Mouse (Mus musculus): Measurements from ENCODE around the gene Gm14403.
"Not testable (repeated sequence)": the region's sequence is repeated elsewhere in the genome, so short reads cannot be mapped to it uniquely, and the experiment has no call there.

Gene Gm14403

GRCm38 (mm10) chr2:177498067-177498466 lies at the start of gene Gm14403:
Gm14403 (plus strand) TSS chr2:177498215.
- not testable (repeated sequence) for DNase-seq

DNA sequence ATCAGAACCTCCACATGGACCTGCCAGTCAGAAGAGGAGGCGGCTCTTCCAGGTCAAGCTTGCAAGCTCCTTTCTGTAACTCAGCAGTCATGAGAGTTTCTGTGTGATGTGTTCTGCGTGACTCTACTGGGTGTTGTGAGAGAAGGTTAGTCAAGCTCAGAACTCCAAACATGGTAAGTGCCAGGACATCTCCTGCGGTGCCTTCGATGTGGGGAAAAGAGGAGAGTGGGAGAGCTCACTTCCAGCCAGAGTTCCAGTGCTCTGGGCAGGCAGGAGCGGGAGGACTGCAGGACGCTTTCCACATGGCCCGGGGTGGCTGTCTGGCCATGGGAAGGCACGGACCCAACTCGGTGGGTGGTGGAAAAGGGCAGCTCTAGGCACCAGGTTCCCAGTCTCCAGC lies 33.3 kb upstream of the Gm14403 start, which contains the start of gene Zfp970:
Gene Zfp970, plus strand, starts transcription at position 58 of the 400 bp plus-strand sequence.
- DNase-seq = not testable (repeated sequence)

DNA sequence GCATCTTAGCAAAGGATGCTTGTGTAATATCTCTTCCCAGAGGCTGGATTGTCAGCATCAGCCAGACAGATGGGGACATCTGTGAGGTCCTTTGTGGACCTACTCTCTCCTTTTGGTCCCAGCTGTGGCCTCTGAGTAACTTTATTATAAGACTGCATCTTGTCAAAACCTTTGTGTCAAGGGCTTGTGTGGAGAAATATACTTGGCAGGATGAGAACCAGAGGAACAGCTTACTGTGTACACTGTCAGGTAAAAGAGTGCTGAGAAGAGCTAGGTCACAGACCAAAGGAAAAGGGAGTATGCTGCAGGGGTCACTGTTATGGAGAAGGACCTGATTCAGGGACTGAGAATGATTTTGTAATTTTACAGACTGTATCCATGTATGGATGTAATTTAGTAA lies 29.8 kb upstream of the Gm14403 start:
- DNase-seq = not testable (repeated sequence)

GRCm38 (mm10) chr2:177472261-177472660 lies 25.8 kb upstream of the Gm14403 start:
- not testable (repeated sequence) for DNase-seq

GRCm38 (mm10) chr2:177481971-177482370 lies 16.0 kb upstream of the Gm14403 start:
- DNase-seq = not testable (repeated sequence)

- DNase-seq = not testable (repeated sequence)
These were observed 14.6 kb upstream of the Gm14403 start for GRCm38 (mm10) chr2:177483238-177483948.

DNA sequence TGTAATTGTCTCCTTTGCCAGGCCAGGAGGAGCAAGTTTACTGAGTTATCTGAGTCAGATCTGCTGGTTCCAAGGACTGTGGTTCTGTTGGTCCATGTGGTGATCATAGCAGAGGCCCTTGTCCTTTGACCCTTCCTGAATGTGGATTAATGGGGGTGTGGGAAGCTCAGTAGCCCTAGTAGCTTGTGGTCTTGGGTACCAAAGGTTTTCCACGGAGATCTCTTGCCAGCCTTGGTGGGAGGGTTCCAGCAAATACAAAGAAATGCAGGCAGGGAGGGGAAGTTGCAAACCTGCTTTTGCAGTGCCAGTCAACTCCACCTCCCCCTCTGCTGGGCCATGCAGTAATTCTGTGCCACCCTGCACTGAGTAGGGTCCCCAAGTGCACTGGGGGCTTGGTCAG lies 1.2 kb downstream of the Gm14403 start:
- not testable (repeated sequence) for DNase-seq

- not testable (repeated sequence) for DNase-seq
These were observed 7.2 kb downstream of the Gm14403 start for GRCm38 (mm10) chr2:177505211-177505719.

- not testable (repeated sequence) for DNase-seq
These were observed 13.4 kb downstream of the Gm14403 start for GRCm38 (mm10) chr2:177511381-177511780.

GRCm38 (mm10) chr2:177511972-177512371 lies 14.0 kb downstream of the Gm14403 start:
- DNase-seq = not testable (repeated sequence)

GRCm38 (mm10) chr2:177513991-177514479 lies 16.0 kb downstream of the Gm14403 start:
- DNase-seq = not testable (repeated sequence)

- not testable (repeated sequence) for DNase-seq
These were observed 19.7 kb downstream of the Gm14403 start for GRCm38 (mm10) chr2:177517746-177518145.

DNA sequence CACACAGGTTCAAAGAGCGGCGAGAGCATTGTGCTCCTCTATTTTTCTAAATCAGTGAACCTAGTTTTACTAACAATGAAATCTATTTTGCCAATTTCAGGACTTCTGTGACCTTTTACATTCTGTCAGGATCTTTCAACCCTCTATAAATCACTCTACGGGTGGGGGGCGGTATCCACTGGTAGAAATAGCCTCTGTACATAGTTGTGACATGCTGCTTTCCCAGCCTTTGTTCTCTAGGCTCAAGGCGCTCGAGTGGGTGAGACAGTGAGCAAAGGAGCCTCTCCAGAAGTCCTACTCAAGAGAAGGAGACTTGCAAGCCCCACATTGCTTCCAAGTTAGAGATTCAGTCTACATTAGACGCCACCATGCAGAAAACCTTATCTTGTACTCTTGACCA lies 20.3 kb downstream of the Gm14403 start:
- not testable (repeated sequence) for DNase-seq

- not testable (repeated sequence) for DNase-seq
These were observed 20.9 kb downstream of the Gm14403 start for GRCm38 (mm10) chr2:177518960-177519359.

DNA sequence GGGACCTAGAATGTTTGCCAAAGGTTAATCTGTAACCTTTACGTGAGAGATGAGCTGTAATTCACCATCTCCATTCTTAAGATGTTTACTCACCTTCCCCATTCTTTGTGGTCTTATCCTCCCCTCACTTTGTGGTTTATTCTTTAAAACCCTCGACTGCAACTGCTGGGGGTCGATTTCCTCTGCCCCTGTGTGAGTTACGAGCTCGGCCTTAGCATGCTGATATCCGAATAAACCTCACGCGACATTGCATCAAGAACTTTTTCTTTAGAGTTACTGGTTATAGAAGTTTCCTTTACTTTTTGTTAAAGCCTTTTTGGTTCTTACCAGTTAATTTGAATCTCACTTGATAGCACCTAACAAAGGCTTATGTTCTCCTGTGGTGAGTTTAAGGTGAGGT lies 22.0 kb downstream of the Gm14403 start:
- no peak for DNase-seq

DNA sequence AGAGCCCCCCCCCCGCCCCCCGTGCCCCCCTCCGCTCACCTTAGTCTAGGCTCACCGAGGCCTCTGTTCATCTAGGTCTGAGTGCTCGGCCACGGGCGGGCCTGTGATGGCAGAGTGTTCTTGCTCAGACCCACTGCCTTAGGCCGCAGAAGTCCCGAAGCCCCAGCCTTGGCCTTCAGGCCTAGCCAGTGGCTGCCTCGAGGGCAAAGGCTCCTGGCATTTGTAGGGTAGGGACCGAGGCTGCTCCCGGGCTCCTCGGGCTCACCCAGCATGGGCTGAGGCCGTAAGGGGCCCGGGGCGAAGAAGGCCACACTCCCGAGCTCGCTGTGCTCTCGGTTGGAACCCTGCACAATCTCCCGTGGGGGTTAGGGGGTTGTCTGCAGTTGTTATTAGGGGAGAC lies 25.0 kb downstream of the Gm14403 start:
- DNase-seq = no peak

DNA sequence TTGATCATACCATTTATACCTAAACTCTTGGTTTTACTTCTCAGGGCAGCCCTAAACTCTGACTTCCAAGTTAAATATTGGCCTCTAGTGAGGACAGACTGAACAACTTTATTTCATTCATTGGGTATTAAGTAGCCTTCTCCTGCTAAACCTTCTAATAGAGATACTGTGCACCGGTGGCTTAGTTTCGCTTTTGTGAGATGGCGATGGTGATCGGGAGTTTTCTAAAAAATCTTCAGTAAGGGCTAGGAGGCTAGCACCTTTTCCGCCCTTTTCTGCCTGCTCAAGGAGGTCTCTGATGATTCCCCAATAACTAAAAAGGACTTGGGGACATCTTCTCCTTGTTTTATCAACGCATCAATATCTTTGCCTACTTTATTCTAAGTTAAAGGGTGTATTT lies 25.7 kb downstream of the Gm14403 start:
- not testable (repeated sequence) for DNase-seq

GRCm38 (mm10) chr2:177524171-177524570 lies 26.2 kb downstream of the Gm14403 start:
- not testable (repeated sequence) for DNase-seq

DNA sequence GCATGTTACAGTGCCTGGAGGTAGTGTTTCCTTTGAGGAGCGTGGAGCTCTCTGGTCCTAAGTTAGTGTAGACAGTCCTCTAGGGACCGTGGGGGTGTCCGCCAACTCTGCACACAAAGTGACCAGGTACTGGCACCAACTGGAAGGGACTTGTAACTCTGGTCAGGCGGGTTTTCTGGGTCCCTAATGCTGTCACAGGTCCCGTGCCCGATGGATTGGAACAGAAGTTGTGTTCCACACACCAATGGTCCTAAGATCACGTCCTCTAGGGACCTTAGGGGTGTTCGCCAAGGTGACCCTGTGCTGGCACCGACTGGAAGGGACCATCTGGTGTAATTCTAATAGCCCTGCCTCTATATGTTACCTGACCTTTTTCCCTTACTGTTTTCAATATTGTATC lies 37.9 kb downstream of the Gm14403 start:
- DNase-seq = no peak

GRCm38 (mm10) chr2:177537141-177537540 lies 39.1 kb downstream of the Gm14403 start:
- DNase-seq = not testable (repeated sequence)

DNA sequence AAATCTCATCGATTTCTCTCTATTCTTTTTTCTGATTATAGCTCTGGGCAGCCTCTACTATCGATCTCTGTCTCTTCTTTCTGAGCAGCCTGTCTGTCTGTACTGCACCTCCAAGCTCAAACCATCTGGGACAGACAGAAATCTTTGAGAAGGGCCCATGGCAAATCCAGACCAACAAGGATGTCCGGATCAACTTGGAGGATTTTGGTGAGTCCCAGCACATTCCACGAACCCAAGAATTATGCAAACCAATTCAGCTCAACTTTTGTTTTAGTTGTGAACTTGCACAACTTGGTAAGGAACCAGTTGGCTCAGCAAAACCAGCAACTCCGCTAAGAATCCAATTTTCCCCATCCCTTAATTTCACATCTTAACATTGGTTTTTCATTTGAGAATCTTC lies 39.7 kb downstream of the Gm14403 start:
- not testable (repeated sequence) for DNase-seq

GRCm38 (mm10) chr2:177555261-177555660 lies 57.2 kb downstream of the Gm14403 start:
- DNase-seq = not testable (repeated sequence)

Data from right cerebral cortex, postnatal 25 days (tissue).